Mouse (Mus musculus) forebrain, embryonic 14.5 days (tissue): Measurements from ENCODE around the gene Tmem170b. TPM values are rescaled to one million over a fixed set of nuclear protein-coding genes. Genes with fewer than 3 reads are reported as not detected.

Experiments
- ATAC-seq: fragments of 200-750 bp; cut with Nextera tagmentation; 2 replicates; pipeline ENCODE4 v1.8.0; 2017; ENCODE audit warnings: mild to moderate bottlenecking, moderate library complexity
- DNase-seq: peaks from one replicate; pipeline ENCODE4 v3.0.0-alpha.2; 2015; ENCODE audit warnings: low spot score
- H3K27ac ChIP-seq: fragments of 300-500 bp; sonication (generic); 2 replicates; pipeline ENCODE4 v1.5.1; 2014; ENCODE audit warnings: low read depth, mild to moderate bottlenecking, control low read depth, low read length, moderate library complexity
- H3K27me3 ChIP-seq: fragments of 300-500 bp; sonication (generic); replicated peaks from 2 replicates; pipeline ENCODE4 v1.6.1; 2014; ENCODE audit warnings: low read length, control low read depth, mixed read lengths; ENCODE audit not compliant: control insufficient read depth, insufficient read depth
- H3K36me3 ChIP-seq: fragments of 300-500 bp; sonication (generic); 2 replicates; pipeline ENCODE4 v1.6.1; 2014; ENCODE audit warnings: low read length, control low read depth; ENCODE audit not compliant: control insufficient read depth, insufficient read depth
- H3K4me1 ChIP-seq: fragments of 300-500 bp; sonication (generic); 2 replicates; pipeline ENCODE4 v1.6.1; 2014; ENCODE audit warnings: antibody characterized with exemption, low read length, control low read depth; ENCODE audit not compliant: control insufficient read depth, insufficient read depth
- H3K4me2 ChIP-seq: fragments of 300-500 bp; sonication (generic); 2 replicates; pipeline ENCODE4 v1.6.1; 2014; ENCODE audit warnings: mild to moderate bottlenecking, control low read depth, low read length
- H3K4me3 ChIP-seq: fragments of 300-500 bp; sonication (generic); 2 replicates; pipeline ENCODE4 v1.5.1; 2014; ENCODE audit warnings: low read depth, low read length, control low read depth
- H3K9ac ChIP-seq: fragments of 300-500 bp; sonication (generic); 2 replicates; pipeline ENCODE4 v1.6.1; 2014; ENCODE audit warnings: mild to moderate bottlenecking, low read length, control low read depth, moderate library complexity
- H3K9me3 ChIP-seq: fragments of 300-500 bp; sonication (generic); replicated peaks from 2 replicates; pipeline ENCODE4 v1.6.1; 2016; ENCODE audit warnings: low read length, control low read depth, mixed read lengths; ENCODE audit not compliant: control insufficient read depth
- WGBS: fragments of 180-500 bp; shearing (Covaris S2); extraction: QIAGEN DNeasy Blood & Tissue Kit; methylation state at CpG from one replicate; pipeline ENCODE4 v1.1.7; 2014; 5-methylcytosine and 5-hydroxymethylcytosine counted together
- polyA plus RNA-seq: library from polyadenylated mRNA; unstranded; fragments of >200 nt; fragmentation: Nextera tagmentation; extraction: Ambion mirVana; gene quantifications from 2 replicates; pipeline ENCODE4 v1.2.1, GENCODE M21; 2014

Tmem170b gene
- polyA plus RNA-seq, 1 experiment from 2014 or later = 32.5 TPM

DNA sequence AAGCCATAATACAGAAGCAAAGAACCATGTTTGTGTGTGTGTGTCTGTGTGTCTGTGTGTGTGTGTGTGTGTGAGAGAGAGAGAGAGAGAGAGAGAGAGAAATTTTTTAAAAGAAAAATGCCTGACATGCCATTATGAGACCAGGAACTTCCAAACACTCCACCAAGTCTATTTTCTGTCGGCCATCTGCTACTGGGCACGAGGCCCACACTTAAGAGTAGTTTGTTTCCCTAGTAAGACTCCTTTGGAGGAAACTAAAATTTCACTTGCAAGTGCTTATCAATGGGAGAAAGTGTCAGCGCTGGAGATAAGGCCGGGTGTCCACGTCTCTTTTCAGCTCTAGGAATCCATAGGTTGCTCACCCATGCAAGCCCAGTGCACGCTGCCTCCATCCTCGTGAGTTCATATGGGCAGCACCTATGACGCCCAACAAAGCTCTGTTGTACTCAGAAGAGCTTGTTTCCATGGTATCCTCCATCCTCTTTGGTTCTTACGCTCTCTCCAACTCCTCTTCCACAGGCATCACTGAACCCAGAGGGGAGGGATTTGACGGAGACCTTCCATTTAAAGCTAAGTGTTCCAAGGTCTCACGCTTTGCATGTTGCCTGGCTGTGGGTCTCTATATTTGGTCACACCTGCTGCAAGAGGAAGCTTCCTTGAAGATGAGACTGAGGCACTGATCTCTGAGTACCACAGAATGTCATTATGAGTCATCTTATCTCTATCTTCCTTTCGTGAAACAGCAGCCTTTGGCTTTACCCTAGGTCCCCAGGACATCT, 76.8 kb downstream of the Tmem170b start:
- no peaks in the 10 kb centered on the region for H3K9me3 ChIP-seq
- no peaks in the 10 kb centered on the region for H3K27me3 ChIP-seq
- ATAC-seq (no peak), DNase-seq (peak; percentile 14)
- no peak overlapping the region for H3K4me2 ChIP-seq
- H3K4me1 ChIP-seq = no peaks in the 10 kb centered on the region
- no peak overlapping the region for H3K4me3 ChIP-seq
- H3K36me3 ChIP-seq = no peaks in the 10 kb centered on the region
- H3K9ac ChIP-seq = no peak overlapping the region
- H3K27ac ChIP-seq = no peak overlapping the region
- WGBS = 90% methylated on average over 12 of the region's 12 CpGs

DNA sequence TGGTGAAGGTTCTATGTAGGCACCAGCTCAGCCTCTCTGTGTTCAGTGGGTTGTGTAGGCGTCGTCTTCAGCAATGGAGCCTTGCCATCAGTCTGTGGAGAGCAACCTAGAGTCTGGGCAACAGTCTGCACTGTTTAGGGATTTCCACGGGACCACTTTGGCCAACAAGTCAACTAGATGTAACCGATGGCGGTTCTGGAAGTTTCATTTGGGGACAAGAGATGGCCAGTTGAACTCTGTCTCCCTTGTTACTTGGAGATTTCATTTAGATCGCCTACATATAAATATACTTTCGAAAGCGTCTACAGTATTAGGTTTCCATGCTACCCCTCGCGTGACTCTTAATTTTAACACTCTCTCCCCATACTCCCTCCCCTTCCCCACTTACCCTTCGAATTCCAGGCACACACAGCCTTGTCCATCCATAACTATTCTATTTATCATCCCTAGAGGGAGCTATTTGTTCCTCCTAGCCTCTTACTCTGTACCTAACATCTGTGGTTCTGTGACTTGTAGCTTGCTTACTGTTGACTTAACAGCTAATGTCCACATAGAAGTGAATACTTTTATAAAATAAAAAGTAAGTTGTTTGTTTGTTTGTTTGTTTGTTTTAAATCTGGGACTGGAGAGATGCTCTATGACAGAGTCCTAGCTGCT, 77.8 kb downstream of the Tmem170b start:
- Histone ChIP-seq H3K27me3 (no peaks in the 10 kb centered on the region), H3K4me2 (no peak overlapping the region), H3K27ac (no peak overlapping the region), H3K4me1 (no peaks in the 10 kb centered on the region), H3K9ac (no peak overlapping the region), H3K4me3 (no peak overlapping the region), H3K36me3 (no peaks in the 10 kb centered on the region), H3K9me3 (no peaks in the 10 kb centered on the region)
- ATAC-seq (no peak), DNase-seq (no peak)
- 85% methylated on average over 11 of the region's 11 CpGs for WGBS

DNA sequence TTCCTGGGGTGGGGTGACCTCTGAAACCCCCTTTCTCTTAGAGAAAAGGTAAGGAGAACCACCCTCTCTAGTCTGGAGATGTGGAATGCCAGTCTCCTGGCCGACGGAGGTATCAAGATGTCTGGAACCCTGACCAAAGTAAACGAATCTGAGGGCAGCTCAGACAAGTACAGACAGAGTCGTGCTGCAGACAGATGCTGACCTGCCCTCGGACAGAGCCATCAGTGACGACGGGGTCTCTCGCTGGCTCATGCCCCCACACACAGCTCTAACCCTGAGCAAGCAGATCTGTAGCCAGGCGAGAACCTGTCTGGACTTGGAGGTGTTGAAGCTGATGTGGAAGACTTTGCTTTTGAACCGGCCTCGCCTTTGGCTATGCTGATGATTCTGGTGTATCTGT, 79.8 kb downstream of the Tmem170b start:
- no peak for ATAC-seq
- no peaks in the 10 kb centered on the region for H3K27me3 ChIP-seq
- H3K4me2 ChIP-seq = no peak overlapping the region
- H3K9ac ChIP-seq = no peak overlapping the region
- H3K27ac ChIP-seq = no peak overlapping the region
- 93% methylated on average over 11 of the region's 11 CpGs for WGBS
- H3K9me3 ChIP-seq = no peaks in the 10 kb centered on the region
- no peak overlapping the region for H3K4me3 ChIP-seq
- no peaks in the 10 kb centered on the region for H3K4me1 ChIP-seq
- DNase-seq = no peak
- no peaks in the 10 kb centered on the region for H3K36me3 ChIP-seq

DNA sequence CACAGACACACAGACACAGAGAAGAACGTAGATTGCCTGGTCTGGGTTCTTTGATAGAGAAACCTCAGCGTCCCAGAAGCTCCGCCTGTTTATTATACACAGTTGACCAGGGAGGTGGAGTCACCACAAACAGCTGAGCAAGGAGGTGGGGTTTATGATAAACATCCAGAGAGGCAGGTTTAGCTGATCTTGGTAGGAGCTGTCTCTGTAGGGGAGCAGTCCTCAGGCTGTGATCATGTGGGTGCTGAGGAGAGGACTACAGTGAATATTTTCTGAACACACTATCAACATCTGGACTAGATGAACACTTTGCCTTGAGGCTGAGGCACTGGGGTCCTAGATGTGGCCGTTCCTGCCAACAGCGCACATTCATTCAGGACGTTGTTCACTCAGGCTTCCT, 83.3 kb downstream of the Tmem170b start:
- H3K9me3 ChIP-seq = no peaks in the 10 kb centered on the region
- no peaks in the 10 kb centered on the region for H3K4me1 ChIP-seq
- H3K4me2 ChIP-seq = no peak overlapping the region
- DNase-seq (no peak), ATAC-seq (no peak)
- H3K27me3 ChIP-seq = no peaks in the 10 kb centered on the region
- no peak overlapping the region for H3K27ac ChIP-seq
- 77% methylated on average over 6 of the region's 6 CpGs for WGBS
- no peak overlapping the region for H3K9ac ChIP-seq
- no peaks in the 10 kb centered on the region for H3K36me3 ChIP-seq
- no peak overlapping the region for H3K4me3 ChIP-seq

DNA sequence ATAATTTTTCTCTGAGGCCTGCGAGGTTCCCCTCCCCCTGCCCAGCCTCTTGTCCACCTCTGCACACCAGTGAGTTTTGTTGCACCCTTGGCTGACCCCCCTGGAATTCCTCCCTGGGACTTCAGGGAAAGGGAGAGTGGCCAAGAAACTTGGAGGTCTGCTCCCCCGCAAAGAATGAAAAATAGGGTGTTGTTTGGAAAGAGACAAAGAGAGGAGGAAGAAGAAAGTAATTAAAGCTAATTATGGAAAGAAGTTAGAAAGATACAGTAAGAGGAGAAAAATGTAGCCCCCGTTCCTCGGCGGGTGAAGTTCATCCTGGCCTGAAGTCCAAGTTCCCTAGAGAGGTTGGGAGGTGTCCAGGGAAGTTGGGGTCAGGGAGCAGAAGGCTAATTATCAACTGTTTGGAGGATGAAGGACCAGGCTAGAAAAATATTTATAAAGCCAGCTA, 83.9 kb downstream of the Tmem170b start:
- no peak overlapping the region for H3K4me3 ChIP-seq
- no peaks in the 10 kb centered on the region for H3K9me3 ChIP-seq
- no peak overlapping the region for H3K9ac ChIP-seq
- no peaks in the 10 kb centered on the region for H3K4me1 ChIP-seq
- ATAC-seq (no peak), DNase-seq (no peak)
- no peak overlapping the region for H3K4me2 ChIP-seq
- no peaks in the 10 kb centered on the region for H3K27me3 ChIP-seq
- H3K27ac ChIP-seq = no peak overlapping the region
- WGBS = 77% methylated on average over 5 of the region's 5 CpGs
- no peaks in the 10 kb centered on the region for H3K36me3 ChIP-seq

Other genes starting within 250 kb of the Tmem170b start
- 25.0 and 27.7 TPM in 2 replicates for gene Nedd9, start 118.5 kb upstream of the Tmem170b start, polyA plus RNA-seq
- gene Adtrp, start 241.8 kb downstream of the Tmem170b start, polyA plus RNA-seq = not detected in 2 replicates